Mouse (Mus musculus) heart, postnatal 0 days (tissue): Measurements from ENCODE around the gene Cux2. TPM values are rescaled to one million over a fixed set of nuclear protein-coding genes. Genes with fewer than 3 reads are reported as not detected.

ENCODE experiments used
- ATAC-seq: fragments of 200-750 bp; cut with Nextera tagmentation; 2 replicates; pipeline ENCODE4 v1.8.0; 2017; ENCODE audit warnings: low read depth, moderate number of reproducible peaks, moderate library complexity; ENCODE audit not compliant: insufficient read depth
- DNase-seq: peaks from one replicate; pipeline ENCODE4 v3.0.0-alpha.2; 2016; ENCODE audit warnings: low spot score
- H3K27ac ChIP-seq: fragments of 300-500 bp; sonication (generic); 2 replicates; pipeline ENCODE4 v1.5.1; 2014; ENCODE audit warnings: low read depth, mild to moderate bottlenecking
- H3K27me3 ChIP-seq: fragments of 300-500 bp; sonication (generic); 2 replicates; pipeline ENCODE4 v1.6.1; 2014; ENCODE audit warnings: low read length, mixed read lengths; ENCODE audit not compliant: control insufficient read depth, insufficient read depth
- H3K36me3 ChIP-seq: fragments of 300-500 bp; sonication (generic); replicated peaks from 2 replicates; pipeline ENCODE4 v1.6.1; 2014; ENCODE audit warnings: low read length, mixed read lengths; ENCODE audit not compliant: control insufficient read depth, insufficient read depth
- H3K4me1 ChIP-seq: fragments of 300-500 bp; sonication (generic); 2 replicates; pipeline ENCODE4 v1.6.1; 2014; ENCODE audit warnings: antibody characterized with exemption; ENCODE audit not compliant: control insufficient read depth, insufficient read depth
- H3K4me2 ChIP-seq: fragments of 300-500 bp; sonication (generic); 2 replicates; pipeline ENCODE4 v1.6.1; 2014; ENCODE audit warnings: low read depth, mild to moderate bottlenecking, low read length, moderate library complexity
- H3K4me3 ChIP-seq: fragments of 300-500 bp; sonication (generic); 2 replicates; pipeline ENCODE4 v1.5.1; 2014; ENCODE audit warnings: low read depth, low read length
- H3K9ac ChIP-seq: fragments of 300-500 bp; sonication (generic); replicated peaks from 2 replicates; pipeline ENCODE4 v1.6.1; 2014; ENCODE audit warnings: low read depth, low read length, mixed read lengths
- H3K9me3 ChIP-seq: fragments of 300-500 bp; sonication (generic); replicated peaks from 2 replicates; pipeline ENCODE4 v1.6.1; 2016; ENCODE audit warnings: low read length; ENCODE audit not compliant: control insufficient read depth
- CTCF ChIP-seq: IDR thresholded peaks from 2 replicates; pipeline ENCODE4 v1.5.1; 2016; ENCODE audit warnings: antibody characterized with exemption, control low read depth, low read depth
- EP300 ChIP-seq: IDR thresholded peaks from 2 replicates; pipeline ENCODE4 v1.6.1; 2016; ENCODE audit warnings: antibody characterized with exemption, low read depth
- WGBS: fragments of 180-500 bp; shearing (Covaris S2); extraction: QIAGEN DNeasy Blood & Tissue Kit; methylation state at CpG from one replicate; pipeline ENCODE4 v1.1.7; 2014; 5-methylcytosine and 5-hydroxymethylcytosine counted together
- polyA plus RNA-seq: library from polyadenylated mRNA; unstranded; fragments of >200 nt; fragmentation: Nextera tagmentation; extraction: Ambion mirVana; gene quantifications from 2 replicates; pipeline ENCODE4 v1.2.1, GENCODE M21; 2015
- total RNA-seq: library from RNA; depleted of rRNA; stranded (reverse); fragments of >200 nt; gene quantifications from 2 replicates; pipeline ENCODE4 v1.2.3, GENCODE M21; 2014; ENCODE audit warnings: low replicate concordance

Gene Cux2
- total and polyA plus RNA-seq, 2 experiments from 2014 or later, result 1.3 to 9.5 TPM

GRCm38 (mm10) chr5:122015149-122015548 is 34.8 kb downstream of the Cux2 start:
- H3K27ac ChIP-seq, result no peak overlapping the region
- ATAC-seq (no peak), DNase-seq (no peak)
- no peaks in the 10 kb centered on the region for H3K27me3 ChIP-seq
- no peak overlapping the region for H3K4me3 ChIP-seq
- no peak overlapping the region for H3K4me2 ChIP-seq
- WGBS, result 74% methylated on average over 17 of the region's 17 CpGs
- no peaks in the 10 kb centered on the region for H3K36me3 ChIP-seq
- H3K4me1 ChIP-seq, result no peaks in the 10 kb centered on the region
- TF ChIP-seq EP300, result no peak
- TF ChIP-seq CTCF, result no peak
- no peak overlapping the region for H3K9ac ChIP-seq
- no peaks in the 10 kb centered on the region for H3K9me3 ChIP-seq

GRCm38 (mm10) chr5:122014671-122015070 is 35.2 kb downstream of the Cux2 start:
- Histone ChIP-seq H3K4me2 (no peak overlapping the region), H3K27ac (no peak overlapping the region), H3K36me3 (no peaks in the 10 kb centered on the region), H3K27me3 (no peaks in the 10 kb centered on the region), H3K4me3 (no peak overlapping the region), H3K4me1 (no peaks in the 10 kb centered on the region), H3K9me3 (no peaks in the 10 kb centered on the region), H3K9ac (no peak overlapping the region)
- no peak for DNase-seq
- ATAC-seq, result no peak; the same call in 1 of the 2 replicates
- TF ChIP-seq CTCF, result no peak
- TF ChIP-seq EP300, result no peak
- WGBS, result 75% methylated on average over 8 of the region's 8 CpGs

GRCm38 (mm10) chr5:122011289-122011688 is 38.6 kb downstream of the Cux2 start:
- no peaks in the 10 kb centered on the region for H3K9me3 ChIP-seq
- no peak for ATAC-seq
- no peak overlapping the region for H3K4me3 ChIP-seq
- no peaks in the 10 kb centered on the region for H3K4me1 ChIP-seq
- no peak overlapping the region for H3K9ac ChIP-seq
- WGBS, result 47% methylated on average over 9 of the region's 9 CpGs
- no peaks in the 10 kb centered on the region for H3K27me3 ChIP-seq
- H3K27ac ChIP-seq, result no peak overlapping the region
- DNase-seq, result no peak
- H3K36me3 ChIP-seq, result no peaks in the 10 kb centered on the region
- H3K4me2 ChIP-seq, result no peak overlapping the region
- TF ChIP-seq CTCF (no peak), EP300 (no peak)

GRCm38 (mm10) chr5:122007946-122008441 is 41.9 kb downstream of the Cux2 start:
- Histone ChIP-seq H3K4me2 (no peak overlapping the region), H3K27me3 (no peaks in the 10 kb centered on the region), H3K4me3 (no peak overlapping the region), H3K27ac (no peak overlapping the region), H3K9ac (no peak overlapping the region), H3K36me3 (no peaks in the 10 kb centered on the region), H3K4me1 (no peaks in the 10 kb centered on the region), H3K9me3 (peaks cover 5% of the 10 kb centered on the region; the same call in 1 of the 2 replicates)
- no peak for ATAC-seq
- TF ChIP-seq CTCF (no peak), EP300 (no peak)
- 86% methylated on average over 10 of the region's 10 CpGs for WGBS
- DNase-seq, result no peak

- H3K9me3 ChIP-seq, result peaks cover 5% of the 10 kb centered on the region; the same call in 1 of the 2 replicates
- no peaks in the 10 kb centered on the region for H3K27me3 ChIP-seq
- TF ChIP-seq CTCF, result no peak
- no peak for TF ChIP-seq EP300
- H3K9ac ChIP-seq, result no peak overlapping the region
- DNase-seq (no peak), ATAC-seq (no peak)
- no peaks in the 10 kb centered on the region for H3K36me3 ChIP-seq
- H3K4me3 ChIP-seq, result no peak overlapping the region
- no peak overlapping the region for H3K27ac ChIP-seq
- H3K4me2 ChIP-seq, result no peak overlapping the region
- WGBS, result 60% methylated on average over 6 of the region's 6 CpGs
- 0 out of 2 replicates have a peak, but pooled peaks cover 6% of the 10 kb centered on the region for H3K4me1 ChIP-seq
Measured at GRCm38 (mm10) chr5:122003460-122003859, 46.4 kb downstream of the Cux2 start.

GRCm38 (mm10) chr5:122002148-122002547 is 47.8 kb downstream of the Cux2 start:
- no peak for TF ChIP-seq CTCF
- TF ChIP-seq EP300, result no peak
- ATAC-seq, result no peak
- WGBS, result 52% methylated on average over 18 of the region's 18 CpGs

More at GRCm38 (mm10) chr5:122002148-122002547, 47.8 kb downstream of the Cux2 start:
- H3K9ac ChIP-seq, result no peak overlapping the region
- no peak overlapping the region for H3K4me3 ChIP-seq
- DNase-seq, result no peak
- H3K9me3 ChIP-seq, result peaks cover 5% of the 10 kb centered on the region; the same call in 1 of the 2 replicates
- 0 out of 2 replicates have a peak, but pooled peaks cover 6% of the 10 kb centered on the region for H3K4me1 ChIP-seq
- H3K27me3 ChIP-seq, result no peaks in the 10 kb centered on the region
- H3K36me3 ChIP-seq, result no peaks in the 10 kb centered on the region
- no peak overlapping the region for H3K27ac ChIP-seq
- H3K4me2 ChIP-seq, result no peak overlapping the region
